Mouse (Mus musculus): ENCODE results near the gene Hist1h2bc. TPM values are rescaled to one million over a fixed set of nuclear protein-coding genes. Genes with fewer than 3 reads are reported as not detected.

Hist1h2bc gene
- polyA plus RNA-seq, 1 experiment from 2014 or later, result 22.2 TPM

Small RNA genes lying within 50 kb of the gene (microRNA-seq; reads per million reads assigned to microRNA genes)
- not detected for gene Gm44350

Other genes with a start within 250 kb of the Hist1h2bc start
- gene Btn1a1, start 218.3 kb upstream of the Hist1h2bc start, polyA plus RNA-seq (2014; fragmentation: Nextera tagmentation; extraction: Ambion mirVana), result 0.16 TPM in 1 of 2 replicates, not detected in the other
- gene Btn2a2, start 195.3 kb upstream of the Hist1h2bc start, polyA plus RNA-seq (2014; fragmentation: Nextera tagmentation; extraction: Ambion mirVana), result 0.65 and 0.81 TPM in 2 replicates
- 3.4 and 6.8 TPM in 2 replicates for gene Hist1h4h, start 153.1 kb upstream of the Hist1h2bc start, polyA plus RNA-seq (2014; fragmentation: Nextera tagmentation; extraction: Ambion mirVana)
- gene Hist1h2af, start 150.3 kb upstream of the Hist1h2bc start, polyA plus RNA-seq (2014; fragmentation: Nextera tagmentation; extraction: Ambion mirVana), result 1.6 and 2.1 TPM in 2 replicates
- gene Hist1h3g, start 148.8 kb upstream of the Hist1h2bc start, polyA plus RNA-seq (2014; fragmentation: Nextera tagmentation; extraction: Ambion mirVana), result 3.3 and 4.3 TPM in 2 replicates
- 0.82 and 1.3 TPM in 2 replicates for gene Hist1h2bh, start 140.8 kb upstream of the Hist1h2bc start, polyA plus RNA-seq (2014; fragmentation: Nextera tagmentation; extraction: Ambion mirVana)
- 0.51 and 1.4 TPM in 2 replicates for gene Hist1h3f, start 140.1 kb upstream of the Hist1h2bc start, polyA plus RNA-seq (2014; fragmentation: Nextera tagmentation; extraction: Ambion mirVana)
- 0.94 and 1.5 TPM in 2 replicates for gene Hist1h4f, start 132.6 kb upstream of the Hist1h2bc start, polyA plus RNA-seq (2014; fragmentation: Nextera tagmentation; extraction: Ambion mirVana)
- gene Hist1h1d, start 130.9 kb upstream of the Hist1h2bc start, polyA plus RNA-seq (2014; fragmentation: Nextera tagmentation; extraction: Ambion mirVana), result 0.58 TPM in 2 replicates
- gene Hist1h3e, start 121.8 kb upstream of the Hist1h2bc start, polyA plus RNA-seq (2014; fragmentation: Nextera tagmentation; extraction: Ambion mirVana), result 6.4 and 6.9 TPM in 2 replicates
- 61.5 and 64.3 TPM in 2 replicates for gene Hist1h2ae, start 113.0 kb upstream of the Hist1h2bc start, polyA plus RNA-seq (2014; fragmentation: Nextera tagmentation; extraction: Ambion mirVana)
- 6.9 and 10.2 TPM in 2 replicates for gene Hist1h2bg, start 112.8 kb upstream of the Hist1h2bc start, polyA plus RNA-seq (2014; fragmentation: Nextera tagmentation; extraction: Ambion mirVana)
- gene Hist1h2bf, start 110.0 kb upstream of the Hist1h2bc start, polyA plus RNA-seq (2014; fragmentation: Nextera tagmentation; extraction: Ambion mirVana), result 3.4 and 4.1 TPM in 2 replicates
- gene Hist1h2ad, start 109.8 kb upstream of the Hist1h2bc start, polyA plus RNA-seq (2014; fragmentation: Nextera tagmentation; extraction: Ambion mirVana), result 0.90 and 4.0 TPM in 2 replicates
- gene Hist1h3d, start 108.4 kb upstream of the Hist1h2bc start, polyA plus RNA-seq (2014; fragmentation: Nextera tagmentation; extraction: Ambion mirVana), result 8.1 and 10.4 TPM in 2 replicates
- gene Hist1h4d, start 102.6 kb upstream of the Hist1h2bc start, polyA plus RNA-seq (2014; fragmentation: Nextera tagmentation; extraction: Ambion mirVana), result 89.4 and 91.9 TPM in 2 replicates
- gene Hist1h2be, start 63.1 kb upstream of the Hist1h2bc start, polyA plus RNA-seq (2014; fragmentation: Nextera tagmentation; extraction: Ambion mirVana), result 1.7 and 1.8 TPM in 2 replicates
- gene Hist1h1e, start 61.6 kb upstream of the Hist1h2bc start, polyA plus RNA-seq (2014; fragmentation: Nextera tagmentation; extraction: Ambion mirVana), result 16.3 and 18.2 TPM in 2 replicates
- 0.92 and 0.97 TPM in 2 replicates for gene Hist1h2ac, start 251 bp upstream of the Hist1h2bc start, polyA plus RNA-seq (2014; fragmentation: Nextera tagmentation; extraction: Ambion mirVana)
- gene Hist1h1t, start 11.6 kb downstream of the Hist1h2bc start, polyA plus RNA-seq (2014; fragmentation: Nextera tagmentation; extraction: Ambion mirVana), result not detected in 2 replicates
- gene Hist1h4c, start 14.3 kb downstream of the Hist1h2bc start, polyA plus RNA-seq (2014; fragmentation: Nextera tagmentation; extraction: Ambion mirVana), result 4.1 and 5.2 TPM in 2 replicates
- 3.2 and 3.3 TPM in 2 replicates for gene Hfe, start 26.7 kb downstream of the Hist1h2bc start, polyA plus RNA-seq (2014; fragmentation: Nextera tagmentation; extraction: Ambion mirVana)
- 12.2 and 15.3 TPM in 2 replicates for gene Hist1h1c, start 54.6 kb downstream of the Hist1h2bc start, polyA plus RNA-seq (2014; fragmentation: Nextera tagmentation; extraction: Ambion mirVana)
- 8.3 and 10.6 TPM in 2 replicates for gene Hist1h3c, start 61.4 kb downstream of the Hist1h2bc start, polyA plus RNA-seq (2014; fragmentation: Nextera tagmentation; extraction: Ambion mirVana)
- gene Hist1h2bb, start 62.5 kb downstream of the Hist1h2bc start, polyA plus RNA-seq (2014; fragmentation: Nextera tagmentation; extraction: Ambion mirVana), result 2.4 and 2.9 TPM in 2 replicates
- gene Hist1h2ab, start 66.9 kb downstream of the Hist1h2bc start, polyA plus RNA-seq (2014; fragmentation: Nextera tagmentation; extraction: Ambion mirVana), result 33.1 and 47.3 TPM in 2 replicates
- gene Hist1h3b, start 68.1 kb downstream of the Hist1h2bc start, polyA plus RNA-seq (2014; fragmentation: Nextera tagmentation; extraction: Ambion mirVana), result 6.2 and 8.4 TPM in 2 replicates
- 4.3 and 9.0 TPM in 2 replicates for gene Hist1h4b, start 72.8 kb downstream of the Hist1h2bc start, polyA plus RNA-seq (2014; fragmentation: Nextera tagmentation; extraction: Ambion mirVana)
- not detected in 2 replicates for gene Hist1h4a, start 77.0 kb downstream of the Hist1h2bc start, polyA plus RNA-seq (2014; fragmentation: Nextera tagmentation; extraction: Ambion mirVana)
- 2.3 and 4.3 TPM in 2 replicates for gene Hist1h3a, start 78.2 kb downstream of the Hist1h2bc start, polyA plus RNA-seq (2014; fragmentation: Nextera tagmentation; extraction: Ambion mirVana)
- gene Hist1h1a, start 79.5 kb downstream of the Hist1h2bc start, polyA plus RNA-seq (2014; fragmentation: Nextera tagmentation; extraction: Ambion mirVana), result 1.1 and 3.6 TPM in 2 replicates
- gene Trim38, start 85.7 kb downstream of the Hist1h2bc start, polyA plus RNA-seq (2014; fragmentation: Nextera tagmentation; extraction: Ambion mirVana), result not detected in 2 replicates
- not detected in 2 replicates for gene Slc17a2, start 122.8 kb downstream of the Hist1h2bc start, polyA plus RNA-seq (2014; fragmentation: Nextera tagmentation; extraction: Ambion mirVana)
- gene Slc17a3, start 155.2 kb downstream of the Hist1h2bc start, polyA plus RNA-seq (2014; fragmentation: Nextera tagmentation; extraction: Ambion mirVana), result not detected in 2 replicates
- gene Slc17a1, start 183.6 kb downstream of the Hist1h2bc start, polyA plus RNA-seq (2014; fragmentation: Nextera tagmentation; extraction: Ambion mirVana), result not detected in 2 replicates
- gene Slc17a4, start 230.8 kb downstream of the Hist1h2bc start, polyA plus RNA-seq (2014; fragmentation: Nextera tagmentation; extraction: Ambion mirVana), result 0.49 and 0.64 TPM in 2 replicates
- not detected in 2 replicates for gene Hist1h2ba, start 250.0 kb downstream of the Hist1h2bc start, polyA plus RNA-seq (2014; fragmentation: Nextera tagmentation; extraction: Ambion mirVana)

All from neural tube, embryonic 11.5 days (tissue).